Mouse (Mus musculus): Measurements from ENCODE around the gene Nthl1.

The Nthl1 gene

DNA sequence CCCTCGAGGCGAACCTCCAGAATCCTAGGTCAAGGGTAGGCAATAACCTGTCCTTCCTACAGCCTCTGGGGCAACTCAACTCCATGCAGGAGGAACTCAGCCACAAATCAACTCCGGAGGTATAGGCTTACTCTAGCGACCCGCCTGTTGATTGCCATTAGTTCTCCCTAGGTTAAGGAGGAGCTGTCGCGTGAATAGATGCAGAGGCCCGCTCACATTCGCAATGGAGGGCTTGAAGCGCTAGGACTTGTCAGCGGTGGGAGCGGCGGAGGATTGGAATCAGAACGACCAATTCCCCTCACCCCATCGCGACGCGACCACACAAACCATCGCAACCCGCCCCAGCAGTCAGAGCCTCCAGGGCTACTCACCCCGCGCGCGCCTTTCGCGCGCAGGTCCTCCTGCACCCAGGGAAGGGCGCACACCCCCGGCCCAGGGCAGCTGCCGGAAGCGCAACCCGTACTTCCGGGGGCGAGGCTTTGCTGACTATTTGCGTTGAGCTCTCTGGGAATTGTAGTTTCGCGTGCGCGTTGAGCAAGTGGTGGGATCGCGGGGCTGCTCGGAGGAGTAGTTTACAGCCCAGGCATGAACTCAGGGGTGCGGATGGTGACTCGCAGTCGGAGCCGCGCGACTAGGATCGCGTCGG is at the start of gene Nthl1, which contains the start of gene Tsc2:
Gene Nthl1, plus strand, starts transcription at position 514 of the 646 bp plus-strand sequence.
Gene Tsc2, minus strand, starts transcription at position 464 of the 646 bp plus-strand sequence.
- peak; percentile 95 for DNase-seq

DNA sequence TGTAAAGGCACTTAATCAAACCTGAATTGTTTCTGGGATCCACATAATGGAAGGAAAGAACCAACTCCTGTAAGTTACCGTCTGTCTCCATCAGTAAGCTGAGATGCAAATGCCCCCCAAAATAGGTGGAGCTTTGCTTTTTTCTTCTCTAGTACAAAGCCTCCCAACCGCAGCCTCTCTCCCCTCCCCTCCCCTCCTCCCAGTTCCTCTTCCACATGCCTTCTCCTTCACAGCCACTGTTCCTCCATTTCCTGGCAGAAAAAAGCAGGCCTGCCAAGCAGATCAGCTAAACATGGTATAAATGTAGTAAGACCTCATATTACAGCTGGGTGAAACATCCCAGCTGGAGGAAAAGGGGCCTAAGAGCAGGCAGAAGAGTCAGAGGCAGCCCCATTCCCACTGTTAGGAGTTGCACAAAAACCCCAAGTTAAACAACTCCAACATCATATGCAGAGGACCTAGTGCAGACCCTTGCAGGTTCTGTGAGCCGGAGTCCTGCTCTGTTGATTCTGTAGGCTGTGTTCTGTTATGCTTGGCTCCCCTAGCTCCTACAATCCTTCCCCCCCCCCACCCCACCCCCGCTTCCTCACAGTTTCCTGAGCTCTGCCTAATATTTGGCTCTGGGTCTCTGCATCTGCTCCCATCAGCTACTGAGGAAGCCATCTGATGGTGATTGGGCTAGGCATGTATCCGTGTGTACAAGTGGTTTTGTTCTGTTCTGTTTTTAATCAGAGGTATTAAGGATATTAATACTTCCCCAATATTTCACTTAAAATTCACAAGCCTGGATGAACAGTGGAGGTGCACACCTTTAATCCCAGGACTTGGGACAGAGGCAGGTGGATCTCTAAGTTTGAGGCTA is 48.6 kb upstream of the Nthl1 start:
- DNase-seq = no peak

- DNase-seq = no peak
Observed at GRCm38 (mm10) chr17:24584520-24584919, 48.0 kb upstream of the Nthl1 start.

GRCm38 (mm10) chr17:24586532-24586931 is 45.9 kb upstream of the Nthl1 start:
- DNase-seq = no peak

DNA sequence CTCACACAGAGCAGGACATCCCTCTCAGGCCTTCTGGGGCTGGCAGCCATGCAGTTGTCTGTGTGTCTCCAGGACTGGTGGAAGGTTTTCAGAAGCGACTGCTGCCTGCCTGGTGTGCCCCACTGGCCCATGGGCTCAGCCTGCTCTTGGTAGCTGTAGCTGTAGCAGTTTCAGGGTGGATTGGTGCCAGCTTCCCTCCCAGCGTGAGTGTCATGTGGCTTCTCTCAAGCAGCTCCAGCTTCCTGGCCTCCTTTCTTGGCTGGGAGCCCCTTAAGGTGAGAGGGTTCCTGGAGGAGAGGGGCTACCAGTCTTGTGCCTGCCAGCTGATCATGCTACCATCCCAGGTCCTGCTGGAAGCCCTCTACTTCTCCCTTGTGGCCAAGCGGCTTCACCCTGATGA is 41.5 kb upstream of the Nthl1 start:
- no peak for DNase-seq

GRCm38 (mm10) chr17:24591695-24592094 is 40.8 kb upstream of the Nthl1 start:
- no peak for DNase-seq

GRCm38 (mm10) chr17:24593248-24593647 is 39.2 kb upstream of the Nthl1 start:
- DNase-seq = no peak

GRCm38 (mm10) chr17:24593992-24594890 is 38.2 kb upstream of the Nthl1 start:
- DNase-seq = no peak

DNA sequence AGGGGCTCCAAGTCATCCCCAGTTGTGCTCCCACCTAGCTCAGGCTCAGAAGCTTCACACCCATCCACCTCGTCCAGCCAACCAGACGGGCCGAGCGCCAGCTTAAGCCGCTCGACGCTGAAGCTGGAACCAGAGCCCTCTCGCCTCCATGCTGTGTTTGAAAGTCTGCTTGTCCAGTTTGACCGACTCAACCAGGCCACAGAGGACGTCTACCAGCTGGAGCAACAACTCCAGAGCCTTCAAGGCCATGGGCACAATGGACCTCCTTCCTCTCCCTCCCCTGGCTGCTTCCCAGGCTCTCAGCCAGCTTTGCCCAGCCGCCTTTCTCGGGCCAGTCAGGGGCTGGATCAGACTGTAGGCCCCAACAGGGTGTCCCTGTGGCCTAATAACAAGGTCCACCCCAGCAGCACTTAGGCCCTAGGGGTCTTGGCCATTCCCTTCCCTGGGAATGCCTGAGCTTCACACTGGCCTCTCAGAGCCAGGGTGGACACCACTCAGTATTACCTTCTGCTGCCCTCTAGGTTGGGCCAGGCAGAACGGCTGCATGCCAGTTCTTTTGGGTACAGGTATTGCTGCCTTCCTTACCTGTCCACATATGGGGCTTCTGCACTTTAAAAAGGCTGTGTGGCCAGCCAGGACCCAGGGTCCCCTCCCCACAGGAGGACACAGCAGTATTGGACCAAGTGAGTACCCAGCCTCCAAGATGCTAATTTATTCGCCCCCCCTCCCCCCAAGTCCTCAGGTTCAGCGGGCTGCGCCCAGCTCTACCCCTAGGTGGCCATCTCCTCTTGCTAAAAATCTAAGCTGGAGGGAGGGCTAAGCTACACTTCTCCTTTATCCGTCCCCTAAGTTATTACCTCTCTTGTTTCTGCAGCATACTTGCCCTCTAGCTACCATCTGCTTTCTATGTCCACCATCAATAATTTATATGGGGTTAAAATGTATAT is 37.1 kb upstream of the Nthl1 start:
- peak; percentile 14 for DNase-seq

DNA sequence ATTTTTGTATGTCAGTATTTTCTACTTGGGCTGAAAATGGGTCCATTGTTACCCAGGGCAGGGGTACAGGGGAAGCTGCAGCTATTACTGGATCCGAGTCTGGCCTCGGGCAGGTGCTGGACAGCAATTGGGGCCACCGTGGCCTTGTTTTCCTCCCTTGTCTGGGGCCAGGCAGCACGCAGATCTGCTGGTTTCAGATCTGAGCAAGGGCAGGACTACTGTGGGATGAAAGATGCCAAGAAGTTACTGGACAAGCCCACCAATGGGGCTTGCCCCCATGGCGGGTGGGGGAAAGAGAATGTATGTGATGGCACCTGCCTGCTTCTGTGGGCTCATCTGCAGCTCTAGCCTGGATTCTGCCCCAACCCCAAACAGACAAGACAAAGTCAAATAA is 36.4 kb upstream of the Nthl1 start:
- DNase-seq = no peak

GRCm38 (mm10) chr17:24596471-24597183 is 35.9 kb upstream of the Nthl1 start:
- DNase-seq = no peak

- no peak for DNase-seq
Observed at GRCm38 (mm10) chr17:24597989-24598388, 34.5 kb upstream of the Nthl1 start.

- DNase-seq = no peak
Observed at GRCm38 (mm10) chr17:24600502-24600901, 32.0 kb upstream of the Nthl1 start.

DNA sequence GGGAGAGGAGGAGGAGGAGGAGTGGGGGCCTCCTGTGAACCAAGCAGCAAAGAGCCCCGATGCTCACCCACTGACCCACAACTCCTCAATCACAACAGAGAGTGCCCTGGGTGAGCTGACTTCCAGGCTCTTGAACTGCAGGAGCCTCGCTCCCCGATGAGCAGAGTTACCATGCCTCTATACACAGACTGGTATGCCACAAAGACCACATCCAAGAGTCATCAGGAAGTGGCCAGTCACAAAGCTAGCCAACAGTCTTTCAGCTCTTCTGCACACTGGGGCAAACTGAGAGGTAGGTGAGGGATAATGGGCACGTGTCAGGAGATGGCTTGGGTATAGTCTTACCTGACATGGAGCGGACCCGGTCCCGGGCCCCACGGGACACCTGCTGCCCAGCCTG is 28.5 kb upstream of the Nthl1 start:
- no peak for DNase-seq

GRCm38 (mm10) chr17:24604557-24604956 is 27.9 kb upstream of the Nthl1 start:
- no peak for DNase-seq

GRCm38 (mm10) chr17:24608370-24608769 is 24.1 kb upstream of the Nthl1 start:
- no peak for DNase-seq

DNA sequence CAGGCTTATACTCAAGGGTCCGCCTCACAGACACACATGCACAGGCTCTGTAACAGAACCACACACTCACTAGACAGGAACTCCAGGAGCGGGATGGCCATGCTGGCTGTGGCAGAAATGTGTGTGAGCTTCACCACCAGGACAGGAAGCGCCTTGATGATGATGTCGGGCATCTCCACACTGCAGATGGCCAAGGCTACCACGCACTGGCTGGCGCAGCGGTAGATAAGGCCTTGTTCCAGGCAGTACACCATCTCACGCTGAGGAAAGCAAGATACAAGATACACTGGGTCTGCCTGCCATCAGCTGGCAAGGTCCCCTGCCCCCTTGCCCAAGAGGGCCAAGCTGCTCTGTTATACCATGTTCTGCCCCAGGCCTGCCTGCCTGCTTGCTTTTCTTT is 23.6 kb upstream of the Nthl1 start:
- no peak for DNase-seq

DNA sequence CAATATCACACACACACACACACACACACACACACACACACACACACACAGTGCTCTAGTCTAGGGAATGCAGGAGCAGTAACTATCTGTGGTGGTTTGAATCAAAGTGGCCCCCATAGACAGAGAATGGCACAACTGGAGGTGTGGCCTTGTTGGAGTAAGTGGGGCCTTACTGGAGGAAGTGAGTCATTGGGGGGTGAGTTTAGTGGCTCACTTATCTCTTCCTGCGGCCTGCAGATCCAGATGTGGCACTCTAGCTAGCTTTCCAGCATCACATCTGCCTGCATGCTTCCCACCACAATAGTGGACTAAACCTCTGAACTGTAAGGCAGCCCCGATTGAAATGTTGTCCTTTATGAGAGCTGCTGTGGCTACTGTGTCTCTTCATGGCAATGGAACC is 21.8 kb upstream of the Nthl1 start:
- DNase-seq = no peak

GRCm38 (mm10) chr17:24617561-24618194 is 14.8 kb upstream of the Nthl1 start:
- DNase-seq = no peak

DNA sequence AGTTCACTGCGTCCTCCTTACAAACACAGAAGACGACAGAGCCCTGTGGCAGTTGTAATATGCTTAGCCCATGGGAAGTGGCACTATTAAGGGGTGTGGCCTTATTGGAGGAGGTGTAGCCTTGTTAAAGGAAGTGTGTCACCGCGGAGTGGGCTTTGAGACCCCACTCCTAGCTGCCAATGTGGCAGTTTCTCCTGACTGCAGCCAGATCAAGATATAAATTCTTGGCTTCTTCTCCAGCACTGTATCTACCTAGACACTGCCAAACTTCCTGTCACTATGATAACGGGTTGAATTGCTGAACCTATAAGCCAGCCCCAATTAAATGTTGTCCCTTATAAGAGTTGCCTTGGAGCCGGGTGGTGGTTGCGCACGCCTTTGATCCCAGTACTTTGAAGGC is 7.0 kb upstream of the Nthl1 start:
- no peak for DNase-seq

GRCm38 (mm10) chr17:24628646-24629045 is 3.8 kb upstream of the Nthl1 start:
- DNase-seq = peak; percentile 68

Measured in embryo, embryonic 11 days (tissue).